Mouse (Mus musculus) E14TG2a.4 (cell line): ENCODE data around the gene Isoc2b.

Experiments
- CTCF ChIP-seq: conservative IDR thresholded peaks from 2 replicates; pipeline ENCODE4 v1.5.1; 2014; ENCODE audit warnings: low read length
- NANOG ChIP-seq: IDR thresholded peaks from 2 replicates; pipeline ENCODE4 v1.6.1; 2014; ENCODE audit warnings: borderline replicate concordance, low read length, mixed read lengths
- POU5F1 ChIP-seq: IDR thresholded peaks from 2 replicates; pipeline ENCODE4 v1.6.1; 2014; ENCODE audit warnings: low read length, borderline replicate concordance

DNA sequence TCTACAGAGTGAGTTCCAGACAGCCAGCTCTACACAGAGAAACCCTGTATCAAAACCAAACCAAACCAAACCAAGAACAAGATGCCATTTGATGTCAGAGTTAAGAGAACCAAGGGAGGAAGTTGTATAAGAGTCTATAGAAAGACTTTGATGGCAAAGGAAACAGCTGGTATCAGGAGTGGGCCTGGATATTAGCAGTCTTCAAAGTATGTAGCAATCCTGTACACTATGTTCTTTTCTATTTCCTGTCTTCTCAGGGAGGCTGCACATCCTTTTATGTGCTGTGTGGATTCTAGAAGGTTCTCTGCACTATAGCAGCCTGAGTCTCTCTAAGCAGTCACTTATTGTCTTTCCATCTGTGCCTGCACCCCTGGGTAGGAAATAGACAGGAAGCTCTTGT, 53.5 kb downstream of the Isoc2b start:
- TF ChIP-seq CTCF (no peak), NANOG (no peak), POU5F1 (no peak)
